Mouse (Mus musculus): ENCODE data around the gene Zcchc3. TPM values are rescaled to one million over a fixed set of nuclear protein-coding genes. Genes with fewer than 3 reads are reported as not detected.

Gene Zcchc3
- polyA plus RNA-seq, 1 experiment from 2014 or later = 35.1 TPM

- under 1% methylated on average over 19 of the region's 19 CpGs for WGBS
- Histone ChIP-seq H3K4me1 (peaks cover 34% of the 10 kb centered on the region), H3K27ac (replicated peaks) (peak overlapping the region; percentile 76), H3K4me3 (peak overlapping the region; percentile 49), H3K36me3 (no peaks in the 10 kb centered on the region), H3K9ac (peak overlapping the region; percentile 76), H3K9me3 (no peaks in the 10 kb centered on the region), H3K4me2 (peak overlapping the region; percentile 71), H3K27me3 (replicated peaks) (no peaks in the 10 kb centered on the region)
- ATAC-seq (ENCODE audit: extremely low read depth, insufficient number of reproducible peaks, low FRiP score, low TSS enrichment) = peak; percentile 95
Measured at GRCm38 (mm10) chr2:152406126-152406525, 8.7 kb downstream of the Zcchc3 start.

DNA sequence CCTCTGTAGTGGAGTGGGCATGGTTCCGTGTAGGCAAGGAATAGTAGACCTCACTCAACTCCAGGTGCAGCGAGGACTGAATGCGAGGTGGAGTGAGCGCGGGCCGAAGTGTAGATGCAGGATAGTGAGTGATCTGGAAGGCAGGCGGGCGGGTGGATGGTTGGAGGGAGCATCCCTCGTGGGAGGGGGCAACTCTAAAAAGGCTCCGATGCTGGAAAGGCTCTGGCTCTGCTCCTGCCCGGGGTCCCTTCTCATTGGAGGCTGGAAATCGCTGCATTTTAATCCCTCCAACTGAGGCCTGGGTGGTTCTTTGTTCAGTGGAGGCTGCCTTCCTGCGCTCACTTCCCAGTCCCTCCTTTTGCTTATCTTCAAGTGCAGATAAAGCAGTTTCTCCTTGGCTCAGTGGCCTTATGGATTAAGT lies 15.7 kb downstream of the Zcchc3 start:
- H3K9me3 ChIP-seq = no peaks in the 10 kb centered on the region
- H3K36me3 ChIP-seq = peaks cover 11% of the 10 kb centered on the region
- peak overlapping the region; percentile 90 for H3K4me2 ChIP-seq
- H3K27me3 ChIP-seq (replicated peaks) = no peaks in the 10 kb centered on the region
- no peak for ATAC-seq (ENCODE audit: extremely low read depth, insufficient number of reproducible peaks, low FRiP score, low TSS enrichment)
- peak overlapping the region; percentile 84 for H3K9ac ChIP-seq
- H3K27ac ChIP-seq (replicated peaks) = peak overlapping the region; percentile 99
- WGBS = under 1% methylated on average over 13 of the region's 13 CpGs
- peak overlapping the region; percentile 89 for H3K4me3 ChIP-seq
- H3K4me1 ChIP-seq = peaks cover 33% of the 10 kb centered on the region

- H3K27ac ChIP-seq (replicated peaks) = peak overlapping the region; percentile 99
- WGBS = under 1% methylated on average over 38 of the region's 38 CpGs
- H3K4me3 ChIP-seq = peak overlapping the region; percentile 89
- no peaks in the 10 kb centered on the region for H3K27me3 ChIP-seq (replicated peaks)
- H3K4me1 ChIP-seq = peaks cover 37% of the 10 kb centered on the region
- H3K9me3 ChIP-seq = no peaks in the 10 kb centered on the region
- ATAC-seq (ENCODE audit: extremely low read depth, insufficient number of reproducible peaks, low FRiP score, low TSS enrichment) = peak; percentile 81
- peak overlapping the region; percentile 90 for H3K4me2 ChIP-seq
- H3K36me3 ChIP-seq = peaks cover 16% of the 10 kb centered on the region
- H3K9ac ChIP-seq = peak overlapping the region; percentile 97
Measured at GRCm38 (mm10) chr2:152398691-152399090, 16.1 kb downstream of the Zcchc3 start.

GRCm38 (mm10) chr2:152397680-152398435 lies 17.0 kb downstream of the Zcchc3 start, which contains the start of gene Sox12:
Sox12 (minus strand) TSS chr2:152398063.
- no peaks in the 10 kb centered on the region for H3K27me3 ChIP-seq (replicated peaks)
- peak within 1 kb of the TSS; percentile 97 for H3K9ac ChIP-seq
- H3K9me3 ChIP-seq = no peaks in the 10 kb centered on the region
- peak within 1 kb of the TSS; percentile 90 for H3K4me2 ChIP-seq
- H3K27ac ChIP-seq (replicated peaks) = peak within 1 kb of the TSS; percentile 99
- H3K36me3 ChIP-seq = peaks cover 19% of the 10 kb centered on the region
- peak; percentile 48 for ATAC-seq (ENCODE audit: extremely low read depth, insufficient number of reproducible peaks, low FRiP score, low TSS enrichment)
- peaks cover 45% of the 10 kb centered on the region for H3K4me1 ChIP-seq
- WGBS = under 1% methylated on average over 66 of the region's 104 CpGs
- peak within 1 kb of the TSS; percentile 89 for H3K4me3 ChIP-seq

DNA sequence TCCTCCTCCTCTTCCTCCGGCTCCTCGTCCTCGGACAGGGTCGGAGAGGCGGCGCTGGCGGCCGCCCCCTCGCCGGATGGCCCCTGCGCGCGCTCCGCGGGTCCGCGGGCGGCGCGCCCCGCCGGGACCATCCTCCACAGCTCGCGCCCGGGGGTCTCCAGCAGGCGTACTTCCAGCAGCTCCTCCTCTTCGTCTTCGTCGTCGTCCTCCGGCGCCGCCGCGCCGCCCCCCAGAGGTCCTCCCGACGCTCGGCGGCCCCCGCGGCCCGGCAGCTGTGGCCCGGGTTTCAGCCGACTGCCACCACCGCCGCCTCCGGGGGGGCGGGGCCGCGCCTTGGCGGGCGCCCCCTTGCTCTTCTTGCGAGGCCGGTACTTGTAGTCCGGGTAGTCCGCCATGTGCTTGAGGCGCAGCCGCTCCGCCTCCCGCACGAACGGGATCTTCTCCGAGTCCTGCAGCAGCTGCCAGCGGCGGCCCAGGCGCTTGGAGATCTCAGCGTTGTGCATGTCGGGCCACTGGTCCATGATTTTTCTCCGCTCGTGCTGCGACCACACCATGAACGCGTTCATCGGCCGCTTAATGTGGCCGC lies 17.7 kb downstream of the Zcchc3 start:
- no peak for ATAC-seq (ENCODE audit: extremely low read depth, insufficient number of reproducible peaks, low FRiP score, low TSS enrichment)
- H3K9ac ChIP-seq = peak overlapping the region; percentile 97
- WGBS = under 1% methylated on average over 64 of the region's 77 CpGs

DNA sequence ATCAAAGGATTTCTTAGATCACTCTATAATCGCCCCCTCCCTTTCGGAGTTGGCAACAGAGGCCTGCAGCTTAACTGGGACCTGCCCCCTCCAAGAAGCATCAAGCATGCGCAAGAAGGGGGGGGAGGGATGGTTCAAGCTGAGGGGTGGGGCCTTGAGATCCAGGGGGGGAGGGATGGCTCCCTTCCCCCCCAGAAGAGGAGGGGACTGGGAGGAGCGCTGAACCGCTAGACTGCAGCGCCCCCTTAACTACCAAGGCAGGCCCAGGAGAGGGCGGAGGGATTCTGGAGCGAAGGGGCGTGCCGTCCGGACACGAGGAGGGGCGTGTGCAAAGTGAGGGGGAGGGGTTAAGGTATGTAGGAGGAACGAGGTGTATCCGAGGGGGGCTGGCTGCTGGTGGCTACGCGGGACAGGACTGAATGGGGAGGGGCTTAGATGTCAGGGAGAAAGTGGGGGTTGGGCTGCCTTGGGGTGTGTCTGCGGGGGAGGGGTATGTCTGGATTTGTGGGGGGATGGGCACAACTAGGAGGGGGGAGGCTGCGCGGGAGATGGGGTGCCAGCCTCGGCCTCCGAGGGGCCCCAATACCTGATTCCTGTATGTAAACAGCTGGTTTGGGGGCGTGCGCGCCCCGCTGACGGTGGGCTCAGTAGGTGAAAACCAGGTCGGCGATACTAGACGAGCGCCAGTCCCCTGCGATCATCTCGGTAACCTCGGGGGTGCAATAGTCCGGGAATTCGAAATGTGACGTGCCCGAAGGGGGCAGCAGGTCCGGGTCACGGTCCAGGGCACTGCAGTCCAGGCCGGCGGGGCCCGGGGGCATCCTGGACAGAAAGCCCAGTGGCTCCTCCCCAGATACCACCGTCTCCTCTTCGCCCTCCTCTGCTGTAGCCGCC lies 18.5 kb downstream of the Zcchc3 start:
- peak overlapping the region; percentile 99 for H3K27ac ChIP-seq (replicated peaks)
- H3K9ac ChIP-seq = peak overlapping the region; percentile 97
- H3K27me3 ChIP-seq (replicated peaks) = no peaks in the 10 kb centered on the region
- peaks cover 45% of the 10 kb centered on the region for H3K4me1 ChIP-seq
- under 1% methylated on average over 44 of the region's 46 CpGs for WGBS
- H3K9me3 ChIP-seq = no peaks in the 10 kb centered on the region
- ATAC-seq (ENCODE audit: extremely low read depth, insufficient number of reproducible peaks, low FRiP score, low TSS enrichment) = peak; percentile 56
- H3K4me2 ChIP-seq = peak overlapping the region; percentile 90
- peaks cover 19% of the 10 kb centered on the region for H3K36me3 ChIP-seq
- peak overlapping the region; percentile 89 for H3K4me3 ChIP-seq

More for the DNA sequence above, 17.7 kb downstream of the Zcchc3 start:
- H3K36me3 ChIP-seq = peaks cover 19% of the 10 kb centered on the region
- peak overlapping the region; percentile 89 for H3K4me3 ChIP-seq
- peak overlapping the region; percentile 90 for H3K4me2 ChIP-seq
- H3K9me3 ChIP-seq = no peaks in the 10 kb centered on the region
- no peaks in the 10 kb centered on the region for H3K27me3 ChIP-seq (replicated peaks)
- H3K4me1 ChIP-seq = peaks cover 45% of the 10 kb centered on the region
- peak overlapping the region; percentile 99 for H3K27ac ChIP-seq (replicated peaks)

- Histone ChIP-seq H3K4me3 (peak overlapping the region; percentile 89), H3K36me3 (peaks cover 19% of the 10 kb centered on the region), H3K27ac (replicated peaks) (peak overlapping the region; percentile 99), H3K9ac (peak overlapping the region; percentile 97), H3K4me2 (peak overlapping the region; percentile 90), H3K27me3 (replicated peaks) (no peaks in the 10 kb centered on the region), H3K4me1 (peaks cover 45% of the 10 kb centered on the region), H3K9me3 (no peaks in the 10 kb centered on the region)
- no peak for ATAC-seq (ENCODE audit: extremely low read depth, insufficient number of reproducible peaks, low FRiP score, low TSS enrichment)
- WGBS = 11% methylated on average over 13 of the region's 13 CpGs
Measured at GRCm38 (mm10) chr2:152395271-152395920, 19.4 kb downstream of the Zcchc3 start.

- Histone ChIP-seq H3K27ac (replicated peaks) (peak overlapping the region; percentile 62), H3K9me3 (no peaks in the 10 kb centered on the region), H3K4me2 (peak overlapping the region; percentile 90), H3K4me1 (peaks cover 31% of the 10 kb centered on the region), H3K27me3 (replicated peaks) (no peaks in the 10 kb centered on the region), H3K36me3 (peaks cover 19% of the 10 kb centered on the region), H3K4me3 (peak overlapping the region; percentile 89; the same call in 1 of the 2 replicates), H3K9ac (peak overlapping the region; percentile 97)
- no peak for ATAC-seq (ENCODE audit: extremely low read depth, insufficient number of reproducible peaks, low FRiP score, low TSS enrichment)
- WGBS = 46% methylated on average over 9 of the region's 9 CpGs
Measured at GRCm38 (mm10) chr2:152393225-152394017, 21.4 kb downstream of the Zcchc3 start.

DNA sequence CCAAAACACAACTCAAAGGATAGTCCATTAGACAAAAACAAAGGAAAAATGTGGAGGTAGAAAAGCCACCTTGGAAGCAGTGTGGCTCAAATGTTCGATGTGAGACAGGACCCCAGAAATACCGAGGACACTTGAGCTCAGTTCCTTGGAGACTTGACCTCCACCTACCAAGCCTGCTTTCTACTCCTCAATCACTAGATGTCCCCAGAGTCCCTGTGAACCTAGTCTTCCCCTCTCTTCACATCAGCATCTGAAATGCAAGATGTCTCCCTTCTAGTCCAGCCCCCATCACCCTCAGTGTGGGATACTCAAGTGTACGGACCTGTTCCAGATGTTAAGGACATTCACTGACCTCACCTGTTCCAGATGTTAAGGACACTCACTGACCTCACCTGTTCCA lies 22.0 kb downstream of the Zcchc3 start:
- WGBS = 20% methylated on average over 3 of the region's 3 CpGs
- Histone ChIP-seq H3K4me3 (no peak overlapping the region), H3K27ac (replicated peaks) (no peak overlapping the region), H3K9me3 (no peaks in the 10 kb centered on the region), H3K9ac (no peak overlapping the region), H3K4me1 (peaks cover 31% of the 10 kb centered on the region), H3K4me2 (no peak overlapping the region), H3K36me3 (peaks cover 19% of the 10 kb centered on the region), H3K27me3 (replicated peaks) (no peaks in the 10 kb centered on the region)
- ATAC-seq (ENCODE audit: extremely low read depth, insufficient number of reproducible peaks, low FRiP score, low TSS enrichment) = no peak

DNA sequence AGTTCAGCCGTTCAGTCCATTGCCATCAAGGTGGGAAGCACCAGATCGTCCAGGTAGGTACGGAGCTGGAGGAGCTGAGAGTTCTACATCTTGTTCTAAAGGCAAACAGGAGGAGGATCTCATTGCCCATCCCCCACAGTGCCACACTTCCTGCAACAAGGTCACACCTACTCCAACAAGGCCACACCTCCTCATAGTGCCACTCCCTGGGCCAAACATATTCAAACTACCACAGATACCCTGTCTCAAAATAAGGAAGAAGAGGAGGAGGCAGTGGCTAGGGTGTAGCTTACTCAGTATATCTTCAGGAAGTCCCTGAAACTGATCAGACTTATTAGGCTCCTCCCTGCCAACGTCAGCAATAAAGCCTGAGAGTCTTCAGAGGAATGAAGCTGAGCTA lies 30.6 kb downstream of the Zcchc3 start:
- Histone ChIP-seq H3K4me3 (no peak overlapping the region), H3K9me3 (no peaks in the 10 kb centered on the region), H3K9ac (no peak overlapping the region), H3K27me3 (replicated peaks) (no peaks in the 10 kb centered on the region), H3K4me2 (no peak overlapping the region), H3K36me3 (no peaks in the 10 kb centered on the region), H3K27ac (replicated peaks) (no peak overlapping the region), H3K4me1 (no peaks in the 10 kb centered on the region)
- ATAC-seq (ENCODE audit: extremely low read depth, insufficient number of reproducible peaks, low FRiP score, low TSS enrichment) = no peak
- 72% methylated on average over 4 of the region's 4 CpGs for WGBS
